Mouse (Mus musculus) MEL (cell line): Measurements from ENCODE around the gene Vamp8. TPM values are rescaled to one million over a fixed set of nuclear protein-coding genes. Genes with fewer than 3 reads are reported as not detected.

Experiments
- DNase-seq: peaks from one replicate; pipeline ENCODE4 v3.0.0; 2011; ENCODE audit warnings: low read depth, low spot score
- H3K27ac ChIP-seq: 2 replicates; pipeline ENCODE4 v1.5.1; 2012; ENCODE audit warnings: low read depth, mild to moderate bottlenecking, control low read depth, low read length, moderate library complexity; ENCODE audit not compliant: control insufficient read depth
- H3K27me3 ChIP-seq, 2 experiments: fragments of 150-350 bp in 1 of 2; sonication (generic) in 1 of 2; 2 replicates each; pipeline ENCODE4 v1.6.1; 2012; ENCODE audit warnings: low read length in 2 of 2, mild to moderate bottlenecking in 2 of 2, improper control_type of control experiment in 1 of 2, moderate library complexity in 1 of 2; ENCODE audit not compliant: insufficient read depth in 2 of 2, control insufficient read depth in 1 of 2
- H3K36me3 ChIP-seq, 2 experiments: 2 replicates each; pipeline ENCODE4 v1.6.1; 2012 to 2014; ENCODE audit warnings: low read length in 2 of 2, improper control_type of control experiment in 1 of 2, inconsistent platforms in 1 of 2, mild to moderate bottlenecking in 1 of 2; ENCODE audit not compliant: insufficient read depth in 2 of 2, control insufficient read depth in 1 of 2
- H3K4me1 ChIP-seq, 2 experiments: fragments of 150-350 bp in 1 of 2; sonication (generic) in 1 of 2; 2 replicates each; pipeline ENCODE4 v1.6.1; 2012; ENCODE audit warnings: low read length in 2 of 2, improper control_type of control experiment in 1 of 2, mild to moderate bottlenecking in 1 of 2; ENCODE audit not compliant: insufficient read depth in 2 of 2, control insufficient read depth in 1 of 2
- H3K4me3 ChIP-seq, 2 experiments: fragments of 150-350 bp in 1 of 2; sonication (generic) in 1 of 2; 2 replicates each; pipeline ENCODE4 v1.5.1; 2012; ENCODE audit warnings: low read depth in 2 of 2, low read length in 2 of 2, mild to moderate bottlenecking in 2 of 2, moderate library complexity in 2 of 2, control low read depth in 1 of 2, improper control_type of control experiment in 1 of 2; ENCODE audit not compliant: control insufficient read depth in 1 of 2, insufficient read depth in 1 of 2
- H3K79me2 ChIP-seq: 2 replicates; pipeline ENCODE4 v1.6.1; 2012; ENCODE audit warnings: mild to moderate bottlenecking, low read length, moderate library complexity; ENCODE audit not compliant: control insufficient read depth, poor library complexity, insufficient read depth
- H3K9ac ChIP-seq: 2 replicates; pipeline ENCODE4 v1.6.1; 2012; ENCODE audit warnings: low read depth, mild to moderate bottlenecking, control low read depth, low read length, moderate library complexity; ENCODE audit not compliant: control insufficient read depth, poor library complexity, severe bottlenecking
- H3K9me3 ChIP-seq: fragments of 150-350 bp; sonication (generic); replicated peaks from 2 replicates; pipeline ENCODE4 v1.6.1; 2012; ENCODE audit warnings: mild to moderate bottlenecking, low read length, improper control_type of control experiment, moderate library complexity; ENCODE audit not compliant: insufficient read depth
- CHD1 ChIP-seq: IDR thresholded peaks from 2 replicates; pipeline ENCODE4 v1.6.1; 2012; ENCODE audit warnings: low read depth, mild to moderate bottlenecking, inconsistent platforms, low read length, improper control_type of control experiment
- CHD2 ChIP-seq: IDR thresholded peaks from 2 replicates; pipeline ENCODE4 v1.6.1; 2011; ENCODE audit warnings: low read length, improper control_type of control experiment
- ETS1 ChIP-seq: IDR thresholded peaks from 2 replicates; pipeline ENCODE4 v1.6.1; 2012; ENCODE audit warnings: low read depth, mild to moderate bottlenecking, inconsistent platforms, low read length, improper control_type of control experiment, moderate library complexity
- GABPA ChIP-seq: IDR thresholded peaks from 2 replicates; pipeline ENCODE4 v1.6.1; 2012; ENCODE audit warnings: low read depth, mild to moderate bottlenecking, inconsistent platforms, low read length, improper control_type of control experiment, moderate library complexity
- GATA1 ChIP-seq: IDR thresholded peaks from 2 replicates; pipeline ENCODE4 v1.6.1; 2011; ENCODE audit warnings: low read depth, low read length, improper control_type of control experiment
- HCFC1 ChIP-seq: IDR thresholded peaks from 2 replicates; pipeline ENCODE4 v1.6.1; 2012; ENCODE audit warnings: low read depth, mild to moderate bottlenecking, inconsistent platforms, low read length, improper control_type of control experiment, moderate library complexity
- MAZ ChIP-seq: IDR thresholded peaks from 2 replicates; pipeline ENCODE4 v1.6.1; 2012; ENCODE audit warnings: low read depth, mild to moderate bottlenecking, inconsistent platforms, low read length, improper control_type of control experiment
- MEF2A ChIP-seq: IDR thresholded peaks from 2 replicates; pipeline ENCODE4 v1.6.1; 2014; ENCODE audit warnings: low read depth, mild to moderate bottlenecking, inconsistent platforms, low read length, improper control_type of control experiment; ENCODE audit not compliant: poor library complexity, insufficient replicate concordance, severe bottlenecking; ENCODE audit errors: extremely low read depth
- MXI1 ChIP-seq: IDR thresholded peaks from 2 replicates; pipeline ENCODE4 v1.6.1; 2011; ENCODE audit warnings: mild to moderate bottlenecking, low read depth, low read length, improper control_type of control experiment
- MYB ChIP-seq: IDR thresholded peaks from 2 replicates; pipeline ENCODE4 v1.6.1; 2011; ENCODE audit warnings: mild to moderate bottlenecking, low read depth, low read length, improper control_type of control experiment
- NRF1 ChIP-seq: IDR thresholded peaks from 2 replicates; pipeline ENCODE4 v1.6.1; 2014; ENCODE audit warnings: low read depth, mild to moderate bottlenecking, inconsistent platforms, low read length, improper control_type of control experiment, moderate library complexity; ENCODE audit not compliant: poor library complexity, insufficient read depth, severe bottlenecking
- POLR2AphosphoS5 ChIP-seq: IDR thresholded peaks from 2 replicates; pipeline ENCODE4 v1.6.1; 2012; ENCODE audit warnings: low read depth, borderline replicate concordance, mild to moderate bottlenecking, inconsistent platforms, low read length, moderate library complexity, mixed read lengths
- TBP ChIP-seq: IDR thresholded peaks from 2 replicates; pipeline ENCODE4 v1.8.0; 2011; ENCODE audit warnings: low read depth, low read length, improper control_type of control experiment
- TCF12 ChIP-seq: IDR thresholded peaks from 2 replicates; pipeline ENCODE4 v1.6.1; 2014; ENCODE audit warnings: low read depth, mild to moderate bottlenecking, inconsistent platforms, low read length, improper control_type of control experiment, moderate library complexity
- USF1 ChIP-seq: IDR thresholded peaks from 2 replicates; pipeline ENCODE4 v1.6.1; 2014; ENCODE audit warnings: low read depth, mild to moderate bottlenecking, inconsistent platforms, low read length, improper control_type of control experiment, moderate library complexity
- USF2 ChIP-seq, 2 experiments: IDR thresholded peaks; 2 replicates each; pipeline ENCODE4 v1.6.1; 2011 to 2012; ENCODE audit warnings: improper control_type of control experiment in 2 of 2, low read length in 2 of 2, borderline replicate concordance in 1 of 2, inconsistent platforms in 1 of 2, low read depth in 1 of 2, mild to moderate bottlenecking in 1 of 2; ENCODE audit not compliant: insufficient read depth in 1 of 2
- ZC3H11A ChIP-seq: IDR thresholded peaks from 2 replicates; pipeline ENCODE4 v1.6.1; 2012; ENCODE audit warnings: low read depth, mild to moderate bottlenecking, inconsistent platforms, low read length, improper control_type of control experiment
- ZKSCAN1 ChIP-seq: IDR thresholded peaks from 2 replicates; pipeline ENCODE4 v1.6.1; 2012; ENCODE audit warnings: low read depth, mild to moderate bottlenecking, inconsistent platforms, low read length, improper control_type of control experiment, moderate library complexity
- ZMIZ1 ChIP-seq: IDR thresholded peaks from 2 replicates; pipeline ENCODE4 v1.6.1; 2012; ENCODE audit warnings: low read depth, mild to moderate bottlenecking, inconsistent platforms, low read length, improper control_type of control experiment, moderate library complexity
- ZNF384 ChIP-seq: IDR thresholded peaks from 2 replicates; pipeline ENCODE4 v1.6.1; 2012; ENCODE audit warnings: low read depth, mild to moderate bottlenecking, inconsistent platforms, low read length, improper control_type of control experiment
- polyA plus RNA-seq, 2 experiments: library from polyadenylated mRNA; stranded (reverse) in 1 of 2; unstranded in 1 of 2; fragments of >175 nt in 1 of 2; fragments of >200 nt in 1 of 2; gene quantifications; 2 replicates each; pipeline versions ENCODE4 v1.2.1 to v1.2.4; 2012; ENCODE audit warnings: low replicate concordance in 2 of 2, low read depth in 1 of 2; ENCODE audit not compliant: insufficient read length in 2 of 2, insufficient read depth in 1 of 2, missing spikeins in 1 of 2
- total RNA-seq: library from RNA; depleted of rRNA; stranded (reverse); fragments of 300-350 nt; gene quantifications from 2 replicates; pipeline ENCODE4 v1.2.3, GENCODE M21; 2012

The Vamp8 gene
- total and polyA plus RNA-seq, 3 experiments, result 164 to 179 TPM; not detected in 1

- no peak for TF ChIP-seq CHD1
Measured at GRCm38 (mm10) chr6:72361121-72361551, 29.4 kb downstream of the Vamp8 start (continued).

- no peaks in the 10 kb centered on the region for H3K27me3 ChIP-seq
- H3K9ac ChIP-seq, result no peak overlapping the region
- no peak overlapping the region for H3K27ac ChIP-seq
- H3K4me3 ChIP-seq, result no peak overlapping the region
- H3K36me3 ChIP-seq, result peaks cover 0 to 27% of the 10 kb centered on the region in 2 experiments; a peak in 2 of 4 replicates
- peaks cover 0 to 31% of the 10 kb centered on the region in 2 experiments; a peak in 2 of 4 replicates for H3K4me1 ChIP-seq
- no peak for DNase-seq
- TF ChIP-seq GABPA (no peak), MYB (no peak), ZC3H11A (no peak), USF2 (IDR thresholded peaks at IDR 0.05; ENCODE audit: borderline replicate concordance in 1 of 2, insufficient read depth in 1 of 2, low read depth in 1 of 2, low read length in 2 of 2) (no peak), MAZ (no peak), CHD2 (no peak), ETS1 (no peak), TCF12 (no peak), ZKSCAN1 (no peak), POLR2AphosphoS5 (no peak), CHD1 (no peak), ZMIZ1 (no peak), MXI1 (no peak), HCFC1 (no peak), USF1 (no peak), NRF1 (no peak), ZNF384 (no peak), GATA1 (no peak), MEF2A (no peak), TBP (no peak)
- H3K79me2 ChIP-seq, result peaks cover 8% of the 10 kb centered on the region
- H3K9me3 ChIP-seq, result no peaks in the 10 kb centered on the region
Measured at GRCm38 (mm10) chr6:72360599-72360935, 29.9 kb downstream of the Vamp8 start.
